Mouse (Mus musculus): ENCODE data around the gene Gm29564.
"Not testable (repeated sequence)": the region's sequence is repeated elsewhere in the genome, so short reads cannot be mapped to it uniquely, and the experiment has no call there.

The Gm29564 gene

GRCm38 (mm10) chrY:78212693-78213092 is at the start of gene Gm29564:
Gene Gm29564 (plus strand): TSS chrY:78212993.
- not testable (repeated sequence) for DNase-seq (ENCODE audit: low spot score in 2 of 2)
